ENCODE assay signal across 11 mouse cellular contexts in genomic region chr13:98429851-98430250, GRCm38 (mm10).
A peak's percentile ranks its signal among the peaks of the same experiment; 100 is the strongest.
DNase-seq lines count a peak whose midpoint lies in the region; ATAC-seq lines count a peak whose summit lies in the region.
"Had no signal": no experiment of that assay in that cellular context is flagged by ENCODE, and none has a peak within 500 bp of the region (broad histone marks: within the 10 kb centered on the region; RNA-seq: fewer than 3 reads in every experiment).

No protein-coding gene starts in this region.

- WGBS in embryonic facial prominence, embryonic 11.5 days, result 28% methylated on average over 21 of the region's 21 CpGs
- WGBS in limb, embryonic 11.5 days, result 16% methylated on average over 21 of the region's 21 CpGs
- WGBS in heart, embryonic 11.5 days (ENCODE audit: insufficient replicate concordance), result 42% methylated on average over 21 of the region's 21 CpGs

- H3K9ac ChIP-seq in embryonic facial prominence, embryonic 11.5 days (replicated peaks; ENCODE audit: low read length), result peak overlapping the region; percentile 6; the same call in 1 of the 2 replicates
- H3K9ac ChIP-seq in limb, embryonic 11.5 days (ENCODE audit: low read length), result no peak overlapping the region
- no peak overlapping the region for H3K9ac ChIP-seq in heart, embryonic 11.5 days (ENCODE audit: low read depth, low read length)
- H3K9ac ChIP-seq: heart, embryonic 13.5 days; liver, embryonic 14.5 days had no signal

- H3K27ac ChIP-seq in embryonic facial prominence, embryonic 11.5 days (replicated peaks; ENCODE audit: low read depth, low read length), result no peak overlapping the region
- no peak overlapping the region for H3K27ac ChIP-seq in limb, embryonic 11.5 days (replicated peaks; ENCODE audit: low read depth, low read length)
- H3K27ac ChIP-seq in heart, embryonic 11.5 days (ENCODE audit: low read depth, low read length), result no peak overlapping the region
- H3K27ac ChIP-seq: heart, embryonic 13.5 days; liver, embryonic 14.5 days; stomach, postnatal 0 days had no signal

- H3K36me3 ChIP-seq in embryonic facial prominence, embryonic 11.5 days (replicated peaks; ENCODE audit: control insufficient read depth, insufficient read depth, low read depth, low read length), result no peaks in the 10 kb centered on the region
- H3K36me3 ChIP-seq in limb, embryonic 11.5 days (ENCODE audit: control insufficient read depth, insufficient read depth, low read length), result no peaks in the 10 kb centered on the region
- no peaks in the 10 kb centered on the region for H3K36me3 ChIP-seq in heart, embryonic 11.5 days (ENCODE audit: control insufficient read depth, insufficient read depth, low read length)
- H3K36me3 ChIP-seq: heart, embryonic 13.5 days had no signal

- DNase-seq in right cerebral cortex, postnatal 14 days, result peak; percentile 4
- DNase-seq in right cerebral cortex, adult 18-20 months, result no peak
- no peak for DNase-seq in embryonic facial prominence, embryonic 11.5 days (ENCODE audit: low spot score)
- no peak for DNase-seq in limb, embryonic 11.5 days (ENCODE audit: low spot score)
- DNase-seq in retina, embryonic 14.5 days (ENCODE audit: low spot score), result peak; percentile 79
- DNase-seq in B cell, adult 2 months, result no peak
- DNase-seq: cerebellum, adult 11-12 months had no signal

- no peaks in the 10 kb centered on the region for H3K9me3 ChIP-seq in embryonic facial prominence, embryonic 11.5 days (replicated peaks; ENCODE audit: control insufficient read depth, low read length)
- H3K9me3 ChIP-seq in limb, embryonic 11.5 days (ENCODE audit: control insufficient read depth, low read length), result no peaks in the 10 kb centered on the region
- H3K9me3 ChIP-seq in heart, embryonic 11.5 days (replicated peaks; ENCODE audit: control insufficient read depth, low read length), result no peaks in the 10 kb centered on the region
- H3K9me3 ChIP-seq: heart, embryonic 13.5 days had no signal

- H3K27me3 ChIP-seq in embryonic facial prominence, embryonic 11.5 days (ENCODE audit: control insufficient read depth, insufficient read depth, low read length), result peaks cover 3% of the 10 kb centered on the region; the same call in 1 of the 2 replicates
- peaks cover 27% of the 10 kb centered on the region for H3K27me3 ChIP-seq in limb, embryonic 11.5 days (ENCODE audit: control insufficient read depth, insufficient read depth, low read length)
- peaks cover 28% of the 10 kb centered on the region for H3K27me3 ChIP-seq in heart, embryonic 11.5 days (ENCODE audit: control insufficient read depth, insufficient read depth, low read length)

- no peak overlapping the region for H3K4me3 ChIP-seq in embryonic facial prominence, embryonic 11.5 days (ENCODE audit: low read depth, low read length)
- no peak overlapping the region for H3K4me3 ChIP-seq in limb, embryonic 11.5 days (ENCODE audit: low read depth, low read length)
- no peak overlapping the region for H3K4me3 ChIP-seq in heart, embryonic 11.5 days (ENCODE audit: low read depth, low read length)
- H3K4me3 ChIP-seq: heart, embryonic 13.5 days had no signal

- peak overlapping the region; percentile 13 for H3K4me2 ChIP-seq in embryonic facial prominence, embryonic 11.5 days (ENCODE audit: low read depth, low read length)
- peak overlapping the region; percentile 22 for H3K4me2 ChIP-seq in limb, embryonic 11.5 days (ENCODE audit: low read depth, severe bottlenecking)
- no peak overlapping the region; the same call in 1 of the 2 replicates for H3K4me2 ChIP-seq in heart, embryonic 11.5 days
- H3K4me2 ChIP-seq: heart, embryonic 13.5 days had no signal

- no peak; the same call in 1 of the 2 replicates for ATAC-seq in embryonic facial prominence, embryonic 11.5 days (replicated peaks; ENCODE audit: insufficient number of reproducible peaks, low FRiP score, low TSS enrichment, low read depth)
- ATAC-seq in limb, embryonic 11.5 days (ENCODE audit: insufficient number of reproducible peaks, low FRiP score, low TSS enrichment, low read depth), result no peak
- ATAC-seq in heart, embryonic 11.5 days (replicated peaks; ENCODE audit: insufficient number of reproducible peaks, low FRiP score, low TSS enrichment), result no peak

- H3K4me1 ChIP-seq in embryonic facial prominence, embryonic 11.5 days (ENCODE audit: control insufficient read depth, insufficient read depth, low read length), result peaks cover 5% of the 10 kb centered on the region
- peaks cover 6% of the 10 kb centered on the region; the same call in 1 of the 2 replicates for H3K4me1 ChIP-seq in limb, embryonic 11.5 days (ENCODE audit: control insufficient read depth, insufficient read depth, low read length)
- H3K4me1 ChIP-seq in heart, embryonic 11.5 days (ENCODE audit: control insufficient read depth, insufficient read depth, low read length), result no peaks in the 10 kb centered on the region

Comparison
In these comparisons a context has a peak if more than half of its experiments do, and no peak if none do; other contexts are left out.
1. DNase-seq: peak in right cerebral cortex, postnatal 14 days (single experiment) and retina, embryonic 14.5 days (single experiment); none in right cerebral cortex, adult 18-20 months (single experiment), embryonic facial prominence, embryonic 11.5 days (single experiment), limb, embryonic 11.5 days (single experiment) and B cell, adult 2 months (0 of 2).